Mouse (Mus musculus): ENCODE measurements around the gene Rps18.
A peak's percentile ranks its signal among the peaks of the same experiment; 100 is the strongest.

DNA sequence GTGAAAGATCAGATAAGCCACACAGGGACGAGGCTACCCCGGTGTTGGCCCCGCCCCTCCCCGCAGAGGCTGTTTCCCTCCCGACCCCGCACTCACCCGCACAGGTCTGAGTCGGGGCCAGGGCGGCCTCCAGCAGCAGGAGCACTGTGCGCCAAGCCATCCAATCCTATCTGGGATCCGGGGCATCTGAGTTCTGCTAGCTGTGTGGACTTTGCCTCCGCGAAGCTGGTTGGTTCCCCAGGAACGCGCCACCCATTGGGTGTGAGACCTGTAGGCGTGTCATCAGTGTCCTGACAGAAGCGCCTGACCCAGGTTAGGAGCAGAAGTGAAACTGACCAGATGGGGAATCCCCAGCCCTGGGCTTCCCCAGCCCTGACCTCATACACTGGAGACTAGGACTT is 22.8 kb upstream of the Rps18 start:
- TF ChIP-seq CTCF (IDR thresholded peaks at IDR 0.05; ENCODE audit: low read depth): no peak
- TF ChIP-seq EP300 (IDR thresholded peaks at IDR 0.05; ENCODE audit: low read depth): peak; percentile 62
